Mouse (Mus musculus) heart, embryonic 14.5 days (tissue): ENCODE results near the gene Capns1. TPM values are rescaled to one million over a fixed set of nuclear protein-coding genes. Genes with fewer than 3 reads are reported as not detected.
"Not testable (repeated sequence)": the region's sequence is repeated elsewhere in the genome, so short reads cannot be mapped to it uniquely, and the experiment has no call there.

Source experiments
- ATAC-seq: fragments of 200-750 bp; cut with Nextera tagmentation; 2 replicates; pipeline ENCODE4 v1.8.0; 2017; ENCODE audit warnings: low read depth, moderate TSS enrichment; ENCODE audit not compliant: insufficient number of reproducible peaks, insufficient read depth, low FRiP score
- H3K27ac ChIP-seq, 2 experiments: fragments of 200-500 bp in 1 of 2; fragments of 300-500 bp in 1 of 2; sonication (generic) in 1 of 2; replicated peaks in 1 of 2; 2 replicates each; pipeline ENCODE4 v1.5.1; 2012 to 2014; ENCODE audit warnings: low read depth in 2 of 2, low read length in 2 of 2, control low read depth in 1 of 2, mild to moderate bottlenecking in 1 of 2, mixed read lengths in 1 of 2; ENCODE audit not compliant: control insufficient read depth in 1 of 2, insufficient read depth in 1 of 2
- H3K27me3 ChIP-seq: fragments of 300-500 bp; sonication (generic); 2 replicates; pipeline ENCODE4 v1.6.1; 2014; ENCODE audit warnings: mild to moderate bottlenecking, low read length, control low read depth; ENCODE audit not compliant: control insufficient read depth, insufficient read depth
- H3K36me3 ChIP-seq: fragments of 300-500 bp; sonication (generic); 2 replicates; pipeline ENCODE4 v1.6.1; 2014; ENCODE audit warnings: mild to moderate bottlenecking, control low read depth, low read length, mixed read lengths; ENCODE audit not compliant: control insufficient read depth, insufficient read depth
- H3K4me1 ChIP-seq, 2 experiments: fragments of 200-500 bp in 1 of 2; fragments of 300-500 bp in 1 of 2; sonication (generic) in 1 of 2; 2 replicates each; pipeline ENCODE4 v1.6.1; 2012 to 2014; ENCODE audit warnings: low read length in 2 of 2, control low read depth in 1 of 2, mixed read lengths in 1 of 2; ENCODE audit not compliant: control insufficient read depth in 2 of 2, insufficient read depth in 2 of 2
- H3K4me2 ChIP-seq: fragments of 300-500 bp; sonication (generic); 2 replicates; pipeline ENCODE4 v1.6.1; 2014; ENCODE audit warnings: mild to moderate bottlenecking, low read length
- H3K4me3 ChIP-seq, 2 experiments: fragments of 200-500 bp in 1 of 2; fragments of 300-500 bp in 1 of 2; sonication (generic) in 1 of 2; 2 replicates each; pipeline ENCODE4 v1.5.1; 2012 to 2014; ENCODE audit warnings: low read length in 2 of 2, mild to moderate bottlenecking in 2 of 2, control low read depth in 1 of 2, low read depth in 1 of 2, moderate library complexity in 1 of 2; ENCODE audit not compliant: control insufficient read depth in 1 of 2, insufficient read depth in 1 of 2
- H3K9ac ChIP-seq: fragments of 300-500 bp; sonication (generic); 2 replicates; pipeline ENCODE4 v1.6.1; 2014; ENCODE audit warnings: mild to moderate bottlenecking, low read length
- H3K9me3 ChIP-seq: fragments of 300-500 bp; sonication (generic); 2 replicates; pipeline ENCODE4 v1.6.1; 2016; ENCODE audit warnings: low read length, control low read depth; ENCODE audit not compliant: control insufficient read depth
- WGBS: fragments of 180-500 bp; shearing (Covaris S2); extraction: QIAGEN DNeasy Blood & Tissue Kit; methylation state at CpG from one replicate; pipeline ENCODE4 v1.1.7; 2014; 5-methylcytosine and 5-hydroxymethylcytosine counted together
- polyA plus RNA-seq: library from polyadenylated mRNA; unstranded; fragments of >200 nt; fragmentation: Nextera tagmentation; extraction: Ambion mirVana; gene quantifications from 2 replicates; pipeline ENCODE4 v1.2.1, GENCODE M21; 2014

The Capns1 gene
- polyA plus RNA-seq, 1 experiment from 2014 or later: 73.7 TPM

- no peaks in the 10 kb centered on the region for H3K36me3 ChIP-seq
- peaks cover 5 to 7% of the 10 kb centered on the region in 2 experiments for H3K4me1 ChIP-seq
- H3K9me3 ChIP-seq: no peaks in the 10 kb centered on the region
- no peak overlapping the region for H3K9ac ChIP-seq
- WGBS: 74% methylated on average over 2 of the region's 2 CpGs
- no peak overlapping the region for H3K4me3 ChIP-seq
- no peak for ATAC-seq
- no peak overlapping the region for H3K27ac ChIP-seq
- no peaks in the 10 kb centered on the region for H3K27me3 ChIP-seq
- H3K4me2 ChIP-seq: no peak overlapping the region
These were observed 18.7 kb upstream of the Capns1 start for GRCm38 (mm10) chr7:30217277-30217676.

- ATAC-seq: peak; percentile 37
- WGBS: under 1% methylated on average over 15 of the region's 16 CpGs
- no peak overlapping the region for H3K27ac ChIP-seq
- H3K27me3 ChIP-seq: no peaks in the 10 kb centered on the region
- H3K4me3 ChIP-seq: 0 out of 4 replicates have a peak overlapping the region, but pooled peaks of 1 of the 2 experiments have one; percentile 11
- peak overlapping the region; percentile 58 for H3K4me2 ChIP-seq
- H3K9me3 ChIP-seq: no peaks in the 10 kb centered on the region
- peaks cover 5 to 7% of the 10 kb centered on the region in 2 experiments for H3K4me1 ChIP-seq
- H3K36me3 ChIP-seq: no peaks in the 10 kb centered on the region
- H3K9ac ChIP-seq: 0 out of 2 replicates have a peak overlapping the region, but pooled peaks have one; percentile 21
These were observed 18.1 kb upstream of the Capns1 start for GRCm38 (mm10) chr7:30216723-30217151.

GRCm38 (mm10) chr7:30215875-30216274, 17.3 kb upstream of the Capns1 start:
- Histone ChIP-seq H3K27me3 (no peaks in the 10 kb centered on the region), H3K36me3 (no peaks in the 10 kb centered on the region), H3K4me1 (peaks cover 5 to 7% of the 10 kb centered on the region in 2 experiments), H3K9me3 (no peaks in the 10 kb centered on the region), H3K4me3 (no peak overlapping the region), H3K4me2 (no peak overlapping the region), H3K9ac (no peak overlapping the region), H3K27ac (no peak overlapping the region)
- 82% methylated on average over 3 of the region's 3 CpGs for WGBS
- no peak for ATAC-seq

- peaks cover under 1 to 3% of the 10 kb centered on the region in 2 experiments; a peak in 2 of 4 replicates for H3K4me1 ChIP-seq
- H3K9ac ChIP-seq: no peak overlapping the region
- no peak overlapping the region for H3K27ac ChIP-seq
- WGBS: 70% methylated on average over 3 of the region's 3 CpGs
- no peaks in the 10 kb centered on the region for H3K36me3 ChIP-seq
- H3K4me3 ChIP-seq: no peak overlapping the region
- H3K4me2 ChIP-seq: no peak overlapping the region
- no peaks in the 10 kb centered on the region for H3K27me3 ChIP-seq
- ATAC-seq: no peak
- H3K9me3 ChIP-seq: no peaks in the 10 kb centered on the region
These were observed 15.3 kb upstream of the Capns1 start for GRCm38 (mm10) chr7:30213881-30214280.

- Histone ChIP-seq H3K4me2 (no peak overlapping the region), H3K4me1 (no peaks in the 10 kb centered on the region), H3K9ac (no peak overlapping the region), H3K9me3 (no peaks in the 10 kb centered on the region), H3K27me3 (no peaks in the 10 kb centered on the region), H3K27ac (no peak overlapping the region), H3K4me3 (no peak overlapping the region), H3K36me3 (no peaks in the 10 kb centered on the region)
- no peak for ATAC-seq
- WGBS: 24% methylated on average over 4 of the region's 4 CpGs
These were observed 12.4 kb upstream of the Capns1 start for GRCm38 (mm10) chr7:30211025-30211424.

GRCm38 (mm10) chr7:30206364-30206763, 7.8 kb upstream of the Capns1 start:
- ATAC-seq, H3K27ac ChIP-seq, H3K4me1 ChIP-seq, H3K27me3 ChIP-seq, H3K9ac ChIP-seq, H3K4me3 ChIP-seq, H3K9me3 ChIP-seq, H3K4me2 ChIP-seq, H3K36me3 ChIP-seq: not testable (repeated sequence)
- WGBS: 49% methylated on average over 5 of the region's 5 CpGs

GRCm38 (mm10) chr7:30205383-30205782, 6.8 kb upstream of the Capns1 start:
- H3K4me3 ChIP-seq: no peak overlapping the region
- H3K36me3 ChIP-seq: no peaks in the 10 kb centered on the region
- 3% methylated on average over 2 of the region's 2 CpGs for WGBS
- no peak overlapping the region for H3K27ac ChIP-seq
- H3K9ac ChIP-seq: no peak overlapping the region
- H3K27me3 ChIP-seq: no peaks in the 10 kb centered on the region
- H3K4me2 ChIP-seq: no peak overlapping the region
- H3K9me3 ChIP-seq: no peaks in the 10 kb centered on the region
- ATAC-seq: no peak
- peaks cover 7% of the 10 kb centered on the region in 2 experiments; a peak in 3 of 4 replicates for H3K4me1 ChIP-seq

GRCm38 (mm10) chr7:30204380-30204779, 5.8 kb upstream of the Capns1 start:
- 9% methylated on average over 8 of the region's 8 CpGs for WGBS
- ATAC-seq: no peak

More at GRCm38 (mm10) chr7:30204380-30204779, 5.8 kb upstream of the Capns1 start:
- Histone ChIP-seq H3K9me3 (no peaks in the 10 kb centered on the region), H3K4me2 (peak overlapping the region; percentile 44), H3K27me3 (no peaks in the 10 kb centered on the region), H3K9ac (peak overlapping the region; percentile 30; the same call in 1 of the 2 replicates), H3K4me1 (peaks cover 7% of the 10 kb centered on the region in 2 experiments; a peak in 3 of 4 replicates), H3K27ac (no peak overlapping the region), H3K4me3 (no peak overlapping the region), H3K36me3 (no peaks in the 10 kb centered on the region)
